ENCODE assay signal across 1 mouse cellular context in the genomic region with DNA sequence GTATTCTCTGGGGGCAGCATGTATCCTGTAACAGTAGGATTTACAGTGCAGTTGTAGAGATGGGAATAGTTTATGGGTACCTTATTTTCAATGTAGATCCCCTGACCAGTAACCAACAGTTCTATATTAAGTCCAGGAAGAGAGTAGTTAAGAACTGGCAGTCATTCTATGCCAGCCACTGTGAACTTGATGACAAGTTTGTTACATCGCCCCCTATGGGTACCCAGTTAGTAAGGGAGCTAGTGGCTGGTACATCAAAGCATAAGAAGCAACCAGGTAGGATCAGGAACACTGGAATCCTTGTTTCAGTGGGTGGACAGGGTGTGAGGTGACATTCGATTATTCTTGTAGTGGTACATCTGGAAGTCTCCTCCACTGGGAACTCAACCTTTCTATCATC.
TF ChIP-seq lines count a peak whose summit lies in the region.

No protein-coding gene starts in this region.

TF ChIP-seq in ES-E14, 5 proteins besides CTCF, POLR2A, EP300 and RAD21 (continued from another document):
- no peak for TF ChIP-seq ZC3H11A (IDR thresholded peaks at IDR 0.05; ENCODE audit: borderline replicate concordance, low read depth, low read length)
- no peak for TF ChIP-seq HCFC1 (IDR thresholded peaks at IDR 0.05; ENCODE audit: borderline replicate concordance, insufficient read depth, low read length)
- TF ChIP-seq CHD2 (IDR thresholded peaks at IDR 0.05; ENCODE audit: low read depth, low read length): no peak
- TF ChIP-seq ZNF384 (IDR thresholded peaks at IDR 0.05; ENCODE audit: low read depth, low read length): no peak
TF ChIP-seq in ES-E14: peak in this region for 0.
